Mouse (Mus musculus) hindbrain, embryonic 16.5 days (tissue): ENCODE measurements around the gene Rhbdd2. TPM values are rescaled to one million over a fixed set of nuclear protein-coding genes. Genes with fewer than 3 reads are reported as not detected.

ENCODE experiments used
- ATAC-seq: fragments of 200-750 bp; cut with Nextera tagmentation; 2 replicates; pipeline ENCODE4 v1.8.0; 2017; ENCODE audit warnings: moderate TSS enrichment, moderate library complexity
- H3K27ac ChIP-seq: fragments of 300-500 bp; sonication (generic); 2 replicates; pipeline ENCODE4 v1.5.1; 2014; ENCODE audit warnings: low read depth, mild to moderate bottlenecking, control low read depth, low read length, moderate library complexity
- H3K27me3 ChIP-seq: fragments of 300-500 bp; sonication (generic); replicated peaks from 2 replicates; pipeline ENCODE4 v1.6.1; 2014; ENCODE audit warnings: low read length; ENCODE audit not compliant: control insufficient read depth, insufficient read depth
- H3K36me3 ChIP-seq: fragments of 300-500 bp; sonication (generic); 2 replicates; pipeline ENCODE4 v1.6.1; 2014; ENCODE audit warnings: mild to moderate bottlenecking, low read length, moderate library complexity, mixed read lengths; ENCODE audit not compliant: control insufficient read depth, insufficient read depth
- H3K4me1 ChIP-seq: fragments of 300-500 bp; sonication (generic); 2 replicates; pipeline ENCODE4 v1.6.1; 2014; ENCODE audit warnings: low read depth, low read length; ENCODE audit not compliant: control insufficient read depth, insufficient read depth
- H3K4me2 ChIP-seq: fragments of 300-500 bp; sonication (generic); 2 replicates; pipeline ENCODE4 v1.6.1; 2014; ENCODE audit warnings: mild to moderate bottlenecking, low read length, control low read depth, moderate library complexity
- H3K4me3 ChIP-seq: fragments of 300-500 bp; sonication (generic); 2 replicates; pipeline ENCODE4 v1.5.1; 2014; ENCODE audit warnings: mild to moderate bottlenecking, low read length, control low read depth, moderate library complexity
- H3K9ac ChIP-seq: fragments of 300-500 bp; sonication (generic); 2 replicates; pipeline ENCODE4 v1.6.1; 2014; ENCODE audit warnings: low read depth, mild to moderate bottlenecking, control low read depth, low read length, moderate library complexity
- H3K9me3 ChIP-seq: fragments of 300-500 bp; sonication (generic); 2 replicates; pipeline ENCODE4 v1.6.1; 2014; ENCODE audit warnings: mild to moderate bottlenecking, low read length, moderate library complexity; ENCODE audit not compliant: control insufficient read depth
- WGBS: fragments of 180-500 bp; shearing (Covaris S2); extraction: QIAGEN DNeasy Blood & Tissue Kit; methylation state at CpG from one replicate; pipeline ENCODE4 v1.1.7; 2014; 5-methylcytosine and 5-hydroxymethylcytosine counted together
- polyA plus RNA-seq: library from polyadenylated mRNA; unstranded; fragments of >200 nt; fragmentation: Nextera tagmentation; extraction: Ambion mirVana; gene quantifications from 2 replicates; pipeline ENCODE4 v1.2.1, GENCODE M21; 2015

Rhbdd2 gene
- polyA plus RNA-seq, 1 experiment from 2014 or later, result 98.5 TPM

GRCm38 (mm10) chr5:135620526-135620925 lies 11.9 kb upstream of the Rhbdd2 start:
- Histone ChIP-seq H3K27ac (no peak overlapping the region), H3K9me3 (no peaks in the 10 kb centered on the region), H3K27me3 (no peaks in the 10 kb centered on the region), H3K9ac (no peak overlapping the region), H3K4me1 (no peaks in the 10 kb centered on the region), H3K36me3 (no peaks in the 10 kb centered on the region), H3K4me2 (no peak overlapping the region), H3K4me3 (no peak overlapping the region)
- WGBS, result 89% methylated on average over 9 of the region's 9 CpGs
- no peak for ATAC-seq

DNA sequence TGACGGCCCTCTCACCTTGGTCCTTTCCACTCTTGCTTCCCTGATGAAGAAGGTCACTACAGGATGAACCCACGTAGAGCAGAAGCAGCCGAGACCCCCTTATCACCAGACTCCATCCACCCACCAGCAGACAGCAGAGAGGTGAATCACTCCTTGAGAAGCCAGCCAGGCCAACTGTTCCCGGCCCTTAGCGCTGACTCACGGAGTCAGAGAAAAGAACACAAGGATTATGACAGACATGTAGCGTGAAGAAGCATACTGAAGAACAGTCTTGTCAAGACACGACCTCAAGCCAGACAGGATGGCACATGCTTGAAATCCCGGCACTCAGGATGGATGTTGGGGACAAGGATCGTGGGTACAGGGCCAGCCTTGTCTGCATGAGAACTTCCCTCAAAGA lies 10.7 kb upstream of the Rhbdd2 start:
- Histone ChIP-seq H3K9me3 (no peaks in the 10 kb centered on the region), H3K9ac (no peak overlapping the region), H3K36me3 (no peaks in the 10 kb centered on the region), H3K27me3 (no peaks in the 10 kb centered on the region), H3K4me1 (no peaks in the 10 kb centered on the region), H3K27ac (no peak overlapping the region), H3K4me3 (no peak overlapping the region), H3K4me2 (no peak overlapping the region)
- no peak for ATAC-seq
- WGBS, result 86% methylated on average over 10 of the region's 10 CpGs

- H3K27ac ChIP-seq, result no peak overlapping the region
- 83% methylated on average over 18 of the region's 18 CpGs for WGBS
- no peak for ATAC-seq
These were observed 9.3 kb upstream of the Rhbdd2 start for GRCm38 (mm10) chr5:135623006-135623563.

GRCm38 (mm10) chr5:135628916-135629315 lies 3.5 kb upstream of the Rhbdd2 start:
- H3K36me3 ChIP-seq, result no peaks in the 10 kb centered on the region
- H3K4me3 ChIP-seq, result no peak overlapping the region
- H3K9ac ChIP-seq, result 0 out of 2 replicates have a peak overlapping the region, but pooled peaks have one; percentile 11
- H3K9me3 ChIP-seq, result no peaks in the 10 kb centered on the region
- H3K4me2 ChIP-seq, result peak overlapping the region; percentile 37
- 40% methylated on average over 10 of the region's 10 CpGs for WGBS
- no peak for ATAC-seq
- peaks cover 6% of the 10 kb centered on the region for H3K4me1 ChIP-seq
- no peak overlapping the region for H3K27ac ChIP-seq
- H3K27me3 ChIP-seq, result no peaks in the 10 kb centered on the region

More at GRCm38 (mm10) chr5:135623006-135623563, 9.3 kb upstream of the Rhbdd2 start:
- Histone ChIP-seq H3K4me3 (no peak overlapping the region), H3K4me1 (no peaks in the 10 kb centered on the region), H3K27me3 (no peaks in the 10 kb centered on the region), H3K36me3 (no peaks in the 10 kb centered on the region), H3K9ac (no peak overlapping the region), H3K9me3 (no peaks in the 10 kb centered on the region), H3K4me2 (no peak overlapping the region)

DNA sequence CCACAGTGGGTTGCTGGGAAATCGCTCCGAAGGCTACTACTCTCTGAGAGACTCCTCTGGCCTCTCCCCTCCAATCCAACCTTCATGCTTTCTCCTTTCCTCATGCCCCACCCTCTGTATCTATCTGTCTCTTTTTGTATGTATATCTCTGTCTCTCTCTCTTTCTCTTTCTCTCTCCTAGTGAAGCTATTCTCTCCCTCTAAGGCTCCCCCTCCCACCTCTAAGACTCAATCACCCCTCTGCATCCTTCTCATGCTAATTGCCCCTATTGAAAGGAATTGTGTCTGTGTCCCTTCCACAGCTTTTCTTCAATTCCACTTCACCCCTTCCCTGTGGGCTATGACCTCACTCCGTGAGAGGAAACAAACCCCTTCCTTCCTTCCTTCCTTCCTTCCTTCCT lies 3.0 kb upstream of the Rhbdd2 start:
- H3K9ac ChIP-seq, result no peak overlapping the region
- WGBS, result 77% methylated on average over 3 of the region's 3 CpGs
- H3K9me3 ChIP-seq, result no peaks in the 10 kb centered on the region
- H3K4me1 ChIP-seq, result peaks cover 6% of the 10 kb centered on the region
- H3K4me2 ChIP-seq, result no peak overlapping the region
- no peak for ATAC-seq
- H3K4me3 ChIP-seq, result no peak overlapping the region
- no peaks in the 10 kb centered on the region for H3K27me3 ChIP-seq
- H3K36me3 ChIP-seq, result no peaks in the 10 kb centered on the region
- no peak overlapping the region for H3K27ac ChIP-seq

- Histone ChIP-seq H3K27ac (no peak overlapping the region), H3K4me1 (peaks cover 6% of the 10 kb centered on the region), H3K9ac (no peak overlapping the region), H3K36me3 (peaks cover 5% of the 10 kb centered on the region), H3K27me3 (no peaks in the 10 kb centered on the region), H3K9me3 (no peaks in the 10 kb centered on the region), H3K4me3 (no peak overlapping the region), H3K4me2 (no peak overlapping the region)
- no peak for ATAC-seq
- 33% methylated on average over 3 of the region's 3 CpGs for WGBS
These were observed 1.8 kb upstream of the Rhbdd2 start for GRCm38 (mm10) chr5:135630598-135630997.

GRCm38 (mm10) chr5:135632797-135633144 lies 353 bp downstream of the Rhbdd2 start:
- peak; percentile 89 for ATAC-seq
- peak overlapping the region; percentile 87 for H3K9ac ChIP-seq
- no peaks in the 10 kb centered on the region for H3K27me3 ChIP-seq
- H3K4me1 ChIP-seq, result peaks cover 6% of the 10 kb centered on the region
- H3K36me3 ChIP-seq, result peaks cover 19% of the 10 kb centered on the region
- H3K9me3 ChIP-seq, result no peaks in the 10 kb centered on the region
- H3K4me2 ChIP-seq, result peak overlapping the region; percentile 71
- peak overlapping the region; percentile 91 for H3K27ac ChIP-seq
- 0% methylated on average over 16 of the region's 21 CpGs for WGBS
- H3K4me3 ChIP-seq, result peak overlapping the region; percentile 74

- Histone ChIP-seq H3K27me3 (no peaks in the 10 kb centered on the region), H3K36me3 (peaks cover 33% of the 10 kb centered on the region), H3K9ac (no peak overlapping the region), H3K4me2 (no peak overlapping the region), H3K4me3 (no peak overlapping the region), H3K4me1 (no peaks in the 10 kb centered on the region), H3K9me3 (no peaks in the 10 kb centered on the region), H3K27ac (no peak overlapping the region)
- ATAC-seq, result no peak
- WGBS, result 84% methylated on average over 6 of the region's 7 CpGs
These were observed 7.5 kb downstream of the Rhbdd2 start for GRCm38 (mm10) chr5:135639760-135640458.

GRCm38 (mm10) chr5:135640459-135640789 lies 8.0 kb downstream of the Rhbdd2 start:
- ATAC-seq, result no peak
- Histone ChIP-seq H3K4me3 (no peak overlapping the region), H3K9me3 (no peaks in the 10 kb centered on the region), H3K27me3 (no peaks in the 10 kb centered on the region), H3K36me3 (peaks cover 30% of the 10 kb centered on the region), H3K9ac (no peak overlapping the region), H3K4me2 (no peak overlapping the region), H3K4me1 (no peaks in the 10 kb centered on the region), H3K27ac (no peak overlapping the region)
- 87% methylated on average over 6 of the region's 6 CpGs for WGBS
